Mouse (Mus musculus) olfactory bulb, adult 2 months (tissue): ENCODE results near the gene Fam186b.

Experiments
- CTCF ChIP-seq: fragments of 200-500 bp; IDR thresholded peaks from 2 replicates; pipeline ENCODE4 v1.5.1; 2012; ENCODE audit warnings: low read depth, mild to moderate bottlenecking, low read length, moderate library complexity; ENCODE audit not compliant: insufficient read depth
- POLR2A ChIP-seq: fragments of 200-500 bp; IDR thresholded peaks from 2 replicates; pipeline ENCODE4 v1.6.1; 2012; ENCODE audit warnings: mild to moderate bottlenecking, low read depth, low read length, moderate library complexity; ENCODE audit not compliant: insufficient read depth

- TF ChIP-seq CTCF (no peak), POLR2A (no peak)
Measured at GRCm38 (mm10) chr15:99309549-99309948, 13.9 kb upstream of the Fam186b start.
